Mouse (Mus musculus): ENCODE data around the gene Ywhag.

GRCm38 (mm10) chr5:135971876-135972275, 37.5 kb upstream of the Ywhag start:
- TF ChIP-seq CTCF (IDR thresholded peaks at IDR 0.05; ENCODE audit: low read depth) = no peak
- TF ChIP-seq EP300 (IDR thresholded peaks at IDR 0.05; ENCODE audit: low read depth) = no peak
